Mouse (Mus musculus) neural tube, embryonic 11.5 days (tissue): ENCODE results near the gene Evi5. TPM values are rescaled to one million over a fixed set of nuclear protein-coding genes. Genes with fewer than 3 reads are reported as not detected.

Experiments
- ATAC-seq: fragments of 200-750 bp; cut with Nextera tagmentation; 2 replicates; pipeline ENCODE4 v1.8.0; 2017; ENCODE audit warnings: moderate number of reproducible peaks, mild to moderate bottlenecking, moderate TSS enrichment, moderate library complexity; ENCODE audit not compliant: insufficient read depth, low FRiP score, low TSS enrichment
- DNase-seq: peaks from one replicate; pipeline ENCODE4 v3.0.0-alpha.2; 2015; ENCODE audit warnings: low spot score
- H3K27ac ChIP-seq: fragments of 300-500 bp; sonication (generic); 2 replicates; pipeline ENCODE4 v1.5.1; 2014; ENCODE audit warnings: low read depth, mild to moderate bottlenecking, low read length
- H3K27me3 ChIP-seq: fragments of 300-500 bp; sonication (generic); 2 replicates; pipeline ENCODE4 v1.6.1; 2014; ENCODE audit warnings: mild to moderate bottlenecking, low read length, mixed read lengths; ENCODE audit not compliant: control insufficient read depth, insufficient read depth
- H3K36me3 ChIP-seq: fragments of 300-500 bp; sonication (generic); 2 replicates; pipeline ENCODE4 v1.6.1; 2014; ENCODE audit warnings: mild to moderate bottlenecking, low read length, moderate library complexity, mixed read lengths; ENCODE audit not compliant: control insufficient read depth, insufficient read depth
- H3K4me1 ChIP-seq: fragments of 300-500 bp; sonication (generic); 2 replicates; pipeline ENCODE4 v1.6.1; 2014; ENCODE audit warnings: low read length, mixed read lengths; ENCODE audit not compliant: control insufficient read depth, insufficient read depth
- H3K4me2 ChIP-seq: fragments of 300-500 bp; sonication (generic); 2 replicates; pipeline ENCODE4 v1.6.1; 2014; ENCODE audit warnings: low read depth, mild to moderate bottlenecking, moderate library complexity
- H3K4me3 ChIP-seq: fragments of 300-500 bp; sonication (generic); 2 replicates; pipeline ENCODE4 v1.5.1; 2014; ENCODE audit warnings: low read depth, low read length
- H3K9ac ChIP-seq: fragments of 300-500 bp; sonication (generic); 2 replicates; pipeline ENCODE4 v1.6.1; 2014; ENCODE audit warnings: mild to moderate bottlenecking, low read length
- H3K9me3 ChIP-seq: fragments of 300-500 bp; sonication (generic); 2 replicates; pipeline ENCODE4 v1.6.1; 2016; ENCODE audit warnings: low read length; ENCODE audit not compliant: control insufficient read depth
- WGBS: fragments of 180-500 bp; shearing (Covaris S2); extraction: QIAGEN DNeasy Blood & Tissue Kit; methylation state at CpG from one replicate; pipeline ENCODE4 v1.1.7; 2014; 5-methylcytosine and 5-hydroxymethylcytosine counted together
- polyA plus RNA-seq: library from polyadenylated mRNA; unstranded; fragments of >200 nt; fragmentation: Nextera tagmentation; extraction: Ambion mirVana; gene quantifications from 2 replicates; pipeline ENCODE4 v1.2.1, GENCODE M21; 2014

Evi5 gene
- polyA plus RNA-seq, 1 experiment from 2014 or later, result 45.8 TPM

- no peak overlapping the region for H3K9ac ChIP-seq
- H3K4me1 ChIP-seq, result no peaks in the 10 kb centered on the region
- H3K36me3 ChIP-seq, result no peaks in the 10 kb centered on the region
- ATAC-seq (no peak), DNase-seq (no peak)
- no peak overlapping the region for H3K4me2 ChIP-seq
- H3K27ac ChIP-seq, result no peak overlapping the region
- H3K9me3 ChIP-seq, result no peaks in the 10 kb centered on the region
- no peaks in the 10 kb centered on the region for H3K27me3 ChIP-seq
- H3K4me3 ChIP-seq, result no peak overlapping the region
- 86% methylated on average over 5 of the region's 5 CpGs for WGBS
Observed at GRCm38 (mm10) chr5:107880710-107881109, 5.8 kb upstream of the Evi5 start.

GRCm38 (mm10) chr5:107877053-107877452 lies 2.1 kb upstream of the Evi5 start:
- Histone ChIP-seq H3K4me2 (no peak overlapping the region), H3K9me3 (no peaks in the 10 kb centered on the region), H3K4me1 (no peaks in the 10 kb centered on the region), H3K27me3 (no peaks in the 10 kb centered on the region), H3K9ac (no peak overlapping the region), H3K27ac (no peak overlapping the region), H3K36me3 (no peaks in the 10 kb centered on the region), H3K4me3 (no peak overlapping the region)
- DNase-seq, result no peak
- WGBS, result 74% methylated on average over 1 of the region's 1 CpGs
- ATAC-seq, result no peak

GRCm38 (mm10) chr5:107875261-107875611 lies 329 bp upstream of the Evi5 start:
- Histone ChIP-seq H3K4me1 (no peaks in the 10 kb centered on the region), H3K9me3 (no peaks in the 10 kb centered on the region), H3K9ac (no peak overlapping the region), H3K27me3 (no peaks in the 10 kb centered on the region), H3K27ac (no peak overlapping the region), H3K36me3 (no peaks in the 10 kb centered on the region), H3K4me3 (no peak overlapping the region), H3K4me2 (no peak overlapping the region)
- DNase-seq (no peak), ATAC-seq (no peak)

- Histone ChIP-seq H3K9ac (no peak overlapping the region), H3K9me3 (no peaks in the 10 kb centered on the region), H3K36me3 (no peaks in the 10 kb centered on the region), H3K4me3 (no peak overlapping the region), H3K27me3 (no peaks in the 10 kb centered on the region), H3K4me2 (no peak overlapping the region), H3K27ac (no peak overlapping the region), H3K4me1 (no peaks in the 10 kb centered on the region)
- WGBS, result 80% methylated on average over 7 of the region's 7 CpGs
- no peak for DNase-seq
- ATAC-seq, result no peak
Observed at GRCm38 (mm10) chr5:107873886-107874302, 1.0 kb downstream of the Evi5 start.

- Histone ChIP-seq H3K27ac (no peak overlapping the region), H3K4me2 (no peak overlapping the region)
Observed at GRCm38 (mm10) chr5:107873330-107873729, 1.6 kb downstream of the Evi5 start.

GRCm38 (mm10) chr5:107869701-107870100 lies 5.2 kb downstream of the Evi5 start:
- no peak for DNase-seq
- no peaks in the 10 kb centered on the region for H3K9me3 ChIP-seq
- no peak overlapping the region for H3K9ac ChIP-seq
- 77% methylated on average over 2 of the region's 2 CpGs for WGBS
- no peak for ATAC-seq
- no peak overlapping the region for H3K27ac ChIP-seq
- H3K36me3 ChIP-seq, result no peaks in the 10 kb centered on the region
- no peak overlapping the region for H3K4me3 ChIP-seq
- H3K4me1 ChIP-seq, result no peaks in the 10 kb centered on the region
- no peaks in the 10 kb centered on the region for H3K27me3 ChIP-seq
- no peak overlapping the region for H3K4me2 ChIP-seq

More at GRCm38 (mm10) chr5:107873330-107873729, 1.6 kb downstream of the Evi5 start:
- DNase-seq (no peak), ATAC-seq (no peak)
- WGBS, result 87% methylated on average over 6 of the region's 6 CpGs
- Histone ChIP-seq H3K4me3 (no peak overlapping the region), H3K36me3 (no peaks in the 10 kb centered on the region), H3K9ac (no peak overlapping the region), H3K27me3 (no peaks in the 10 kb centered on the region), H3K4me1 (no peaks in the 10 kb centered on the region), H3K9me3 (no peaks in the 10 kb centered on the region)

GRCm38 (mm10) chr5:107868905-107869424 lies 5.9 kb downstream of the Evi5 start:
- peak; percentile 99 for ATAC-seq
- under 1% methylated on average over 58 of the region's 58 CpGs for WGBS
- H3K4me1 ChIP-seq, result no peaks in the 10 kb centered on the region

GRCm38 (mm10) chr5:107867970-107868904 lies 6.7 kb downstream of the Evi5 start:
- Histone ChIP-seq H3K36me3 (no peaks in the 10 kb centered on the region), H3K9me3 (no peaks in the 10 kb centered on the region), H3K27ac (peak overlapping the region; percentile 83), H3K4me3 (peak overlapping the region; percentile 67), H3K9ac (peak overlapping the region; percentile 85), H3K27me3 (no peaks in the 10 kb centered on the region), H3K4me2 (peak overlapping the region; percentile 48), H3K4me1 (no peaks in the 10 kb centered on the region)
- DNase-seq, result peak; percentile 67
- ATAC-seq, result peak; percentile 60; the same call in 1 of the 2 replicates
- under 1% methylated on average over 64 of the region's 82 CpGs for WGBS

More at GRCm38 (mm10) chr5:107868905-107869424, 5.9 kb downstream of the Evi5 start:
- Histone ChIP-seq H3K27me3 (no peaks in the 10 kb centered on the region), H3K36me3 (no peaks in the 10 kb centered on the region), H3K4me2 (peak overlapping the region; percentile 48), H3K9me3 (no peaks in the 10 kb centered on the region), H3K27ac (peak overlapping the region; percentile 83), H3K4me3 (peak overlapping the region; percentile 67), H3K9ac (peak overlapping the region; percentile 85)
- peak; percentile 95 for DNase-seq
